Mouse (Mus musculus): Measurements from ENCODE around the gene Hcn4. TPM values are rescaled to one million over a fixed set of nuclear protein-coding genes. Genes with fewer than 3 reads are reported as not detected.

Hcn4 gene
- polyA plus RNA-seq, 1 experiment from 2014 or later: 3.2 TPM

DNA sequence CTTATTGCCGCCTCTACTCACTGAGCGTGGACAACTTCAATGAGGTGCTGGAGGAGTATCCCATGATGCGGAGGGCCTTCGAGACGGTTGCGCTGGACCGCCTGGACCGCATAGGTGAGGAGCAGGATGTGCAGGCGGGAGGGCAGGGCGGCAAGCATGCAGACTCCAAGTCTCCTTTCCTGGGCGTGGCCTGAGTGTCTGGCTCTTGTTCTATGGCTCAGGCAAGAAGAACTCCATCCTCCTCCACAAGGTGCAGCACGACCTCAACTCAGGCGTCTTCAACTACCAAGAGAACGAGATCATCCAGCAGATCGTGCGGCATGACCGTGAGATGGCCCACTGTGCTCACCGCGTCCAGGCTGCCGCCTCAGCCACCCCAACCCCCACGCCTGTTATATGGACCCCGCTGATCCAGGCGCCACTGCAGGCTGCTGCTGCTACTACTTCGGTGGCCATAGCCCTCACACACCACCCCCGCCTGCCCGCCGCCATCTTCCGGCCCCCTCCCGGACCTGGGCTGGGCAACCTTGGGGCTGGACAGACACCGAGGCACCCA, 35.9 kb downstream of the Hcn4 start:
- Histone ChIP-seq H3K4me3 (ENCODE audit: low read depth, low read length) (no peak overlapping the region), H3K4me1 (ENCODE audit: control insufficient read depth, insufficient read depth, low read length) (peaks cover 8% of the 10 kb centered on the region; the same call in 1 of the 2 replicates), H3K27ac (ENCODE audit: low read depth, low read length) (no peak overlapping the region), H3K27me3 (ENCODE audit: control insufficient read depth, insufficient read depth, low read length) (no peaks in the 10 kb centered on the region; the same call in 1 of the 2 replicates), H3K4me2 (peak overlapping the region; percentile 47), H3K36me3 (ENCODE audit: control insufficient read depth, insufficient read depth, low read length) (no peaks in the 10 kb centered on the region), H3K9ac (ENCODE audit: low read depth, low read length) (0 out of 2 replicates have a peak overlapping the region, but pooled peaks have one; percentile 16), H3K9me3 (replicated peaks; ENCODE audit: control insufficient read depth, low read length) (no peaks in the 10 kb centered on the region)
- 33% methylated on average over 30 of the region's 30 CpGs for WGBS (ENCODE audit: insufficient replicate concordance)
- no peak for ATAC-seq (replicated peaks; ENCODE audit: insufficient number of reproducible peaks, low FRiP score, low TSS enrichment)

GRCm38 (mm10) chr9:58863826-58864225, 40.6 kb downstream of the Hcn4 start:
- H3K27ac ChIP-seq (ENCODE audit: low read depth, low read length): no peak overlapping the region
- H3K4me1 ChIP-seq (ENCODE audit: control insufficient read depth, insufficient read depth, low read length): 0 out of 2 replicates have a peak, but pooled peaks cover 5% of the 10 kb centered on the region
- H3K27me3 ChIP-seq (ENCODE audit: control insufficient read depth, insufficient read depth, low read length): no peaks in the 10 kb centered on the region; the same call in 1 of the 2 replicates
- H3K36me3 ChIP-seq (ENCODE audit: control insufficient read depth, insufficient read depth, low read length): no peaks in the 10 kb centered on the region
- no peak for ATAC-seq (replicated peaks; ENCODE audit: insufficient number of reproducible peaks, low FRiP score, low TSS enrichment)
- H3K4me3 ChIP-seq (ENCODE audit: low read depth, low read length): no peak overlapping the region
- 34% methylated on average over 7 of the region's 7 CpGs for WGBS (ENCODE audit: insufficient replicate concordance)
- no peaks in the 10 kb centered on the region for H3K9me3 ChIP-seq (replicated peaks; ENCODE audit: control insufficient read depth, low read length)
- no peak overlapping the region for H3K9ac ChIP-seq (ENCODE audit: low read depth, low read length)
- H3K4me2 ChIP-seq: no peak overlapping the region

GRCm38 (mm10) chr9:58871141-58871540, 47.9 kb downstream of the Hcn4 start:
- WGBS (ENCODE audit: insufficient replicate concordance): 21% methylated on average over 10 of the region's 10 CpGs
- no peak overlapping the region for H3K4me3 ChIP-seq (ENCODE audit: low read depth, low read length)
- H3K36me3 ChIP-seq (ENCODE audit: control insufficient read depth, insufficient read depth, low read length): no peaks in the 10 kb centered on the region; the same call in 1 of the 2 replicates
- peaks cover 7% of the 10 kb centered on the region for H3K4me1 ChIP-seq (ENCODE audit: control insufficient read depth, insufficient read depth, low read length)
- no peaks in the 10 kb centered on the region for H3K27me3 ChIP-seq (ENCODE audit: control insufficient read depth, insufficient read depth, low read length)
- no peak overlapping the region for H3K4me2 ChIP-seq
- H3K9me3 ChIP-seq (replicated peaks; ENCODE audit: control insufficient read depth, low read length): no peaks in the 10 kb centered on the region
- H3K27ac ChIP-seq (ENCODE audit: low read depth, low read length): no peak overlapping the region
- no peak overlapping the region for H3K9ac ChIP-seq (ENCODE audit: low read depth, low read length)
- no peak for ATAC-seq (replicated peaks; ENCODE audit: insufficient number of reproducible peaks, low FRiP score, low TSS enrichment)

DNA sequence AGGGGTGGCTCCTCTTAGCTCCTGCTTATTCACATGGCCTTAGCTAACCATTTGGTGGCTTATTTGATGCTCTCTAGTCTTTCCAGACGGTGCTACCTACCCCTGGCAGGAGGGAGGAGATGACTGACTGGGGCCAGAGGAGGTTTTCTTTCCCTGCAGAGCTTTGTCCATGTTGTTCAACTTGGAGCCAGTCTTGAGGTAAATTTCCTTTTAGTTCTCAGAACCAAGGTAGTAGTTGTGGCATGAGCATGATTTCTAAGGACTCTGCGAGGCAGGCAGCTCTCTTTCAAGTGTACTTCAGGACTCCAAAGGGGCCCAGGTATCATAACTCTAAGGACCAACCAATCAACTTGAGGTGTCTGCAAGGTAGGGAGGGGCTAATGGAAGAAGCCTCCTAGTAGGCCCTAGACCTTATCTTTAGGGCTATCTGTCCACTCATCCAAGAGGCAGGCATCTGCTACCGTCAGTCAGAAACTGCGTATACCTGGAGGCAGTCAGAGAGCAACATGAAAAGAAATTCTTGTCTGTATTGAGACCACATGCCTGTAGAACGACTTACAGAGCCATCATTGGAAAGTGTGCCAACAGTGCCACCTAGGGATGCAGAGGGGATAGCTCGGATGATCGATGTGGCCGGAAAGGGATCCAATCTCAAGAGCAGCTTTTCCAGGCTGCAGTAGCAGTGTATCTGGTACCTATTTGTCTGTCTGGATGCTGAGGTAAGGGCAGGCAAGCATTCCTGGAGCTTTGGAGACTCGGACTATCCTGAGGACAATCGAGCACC, 50.5 kb downstream of the Hcn4 start:
- no peak for ATAC-seq (replicated peaks; ENCODE audit: insufficient number of reproducible peaks, low FRiP score, low TSS enrichment)
- 36% methylated on average over 10 of the region's 10 CpGs for WGBS (ENCODE audit: insufficient replicate concordance)

GRCm38 (mm10) chr9:58874354-58874753, 51.1 kb downstream of the Hcn4 start:
- Histone ChIP-seq H3K4me2 (no peak overlapping the region), H3K9me3 (replicated peaks; ENCODE audit: control insufficient read depth, low read length) (no peaks in the 10 kb centered on the region), H3K9ac (ENCODE audit: low read depth, low read length) (no peak overlapping the region), H3K4me1 (ENCODE audit: control insufficient read depth, insufficient read depth, low read length) (peaks cover 7% of the 10 kb centered on the region), H3K27me3 (ENCODE audit: control insufficient read depth, insufficient read depth, low read length) (no peaks in the 10 kb centered on the region), H3K4me3 (ENCODE audit: low read depth, low read length) (no peak overlapping the region), H3K36me3 (ENCODE audit: control insufficient read depth, insufficient read depth, low read length) (peaks cover 9% of the 10 kb centered on the region), H3K27ac (ENCODE audit: low read depth, low read length) (no peak overlapping the region)
- ATAC-seq (replicated peaks; ENCODE audit: insufficient number of reproducible peaks, low FRiP score, low TSS enrichment): no peak
- 77% methylated on average over 4 of the region's 4 CpGs for WGBS (ENCODE audit: insufficient replicate concordance)

More for the DNA sequence above, 50.5 kb downstream of the Hcn4 start:
- no peak overlapping the region for H3K4me2 ChIP-seq
- no peak overlapping the region for H3K9ac ChIP-seq (ENCODE audit: low read depth, low read length)
- no peaks in the 10 kb centered on the region for H3K27me3 ChIP-seq (ENCODE audit: control insufficient read depth, insufficient read depth, low read length)
- H3K4me3 ChIP-seq (ENCODE audit: low read depth, low read length): no peak overlapping the region
- peaks cover 7% of the 10 kb centered on the region for H3K4me1 ChIP-seq (ENCODE audit: control insufficient read depth, insufficient read depth, low read length)
- no peaks in the 10 kb centered on the region for H3K9me3 ChIP-seq (replicated peaks; ENCODE audit: control insufficient read depth, low read length)
- H3K36me3 ChIP-seq (ENCODE audit: control insufficient read depth, insufficient read depth, low read length): peaks cover 9% of the 10 kb centered on the region
- H3K27ac ChIP-seq (ENCODE audit: low read depth, low read length): no peak overlapping the region

DNA sequence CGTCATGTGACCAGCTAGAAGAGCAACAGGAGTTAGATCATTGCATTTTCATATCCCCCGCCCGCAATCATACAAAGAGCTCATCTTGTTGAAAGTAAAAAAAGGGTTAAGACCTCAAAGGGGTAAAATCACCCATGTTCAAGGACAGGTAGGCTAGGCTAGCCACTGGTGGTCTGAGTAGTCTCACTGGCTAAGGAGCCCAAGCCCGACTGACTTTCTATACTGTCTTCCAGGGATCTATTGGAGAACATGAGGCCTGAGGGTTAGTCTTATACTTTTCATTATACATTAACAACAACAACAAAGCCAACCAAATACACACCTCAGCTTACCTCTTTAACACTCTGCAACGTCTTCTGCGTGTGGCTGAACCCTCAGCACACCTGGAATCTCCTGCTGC, 52.2 kb downstream of the Hcn4 start:
- Histone ChIP-seq H3K27me3 (ENCODE audit: control insufficient read depth, insufficient read depth, low read length) (no peaks in the 10 kb centered on the region), H3K27ac (ENCODE audit: low read depth, low read length) (no peak overlapping the region), H3K4me2 (no peak overlapping the region), H3K9ac (ENCODE audit: low read depth, low read length) (no peak overlapping the region), H3K9me3 (replicated peaks; ENCODE audit: control insufficient read depth, low read length) (no peaks in the 10 kb centered on the region), H3K4me1 (ENCODE audit: control insufficient read depth, insufficient read depth, low read length) (peaks cover 7% of the 10 kb centered on the region), H3K4me3 (ENCODE audit: low read depth, low read length) (no peak overlapping the region), H3K36me3 (ENCODE audit: control insufficient read depth, insufficient read depth, low read length) (peaks cover 13% of the 10 kb centered on the region)
- WGBS (ENCODE audit: insufficient replicate concordance): 84% methylated on average over 6 of the region's 6 CpGs
- ATAC-seq (replicated peaks; ENCODE audit: insufficient number of reproducible peaks, low FRiP score, low TSS enrichment): no peak

GRCm38 (mm10) chr9:58876946-58877625, 53.9 kb downstream of the Hcn4 start:
- Histone ChIP-seq H3K27me3 (ENCODE audit: control insufficient read depth, insufficient read depth, low read length) (no peaks in the 10 kb centered on the region), H3K27ac (ENCODE audit: low read depth, low read length) (no peak overlapping the region), H3K4me2 (no peak overlapping the region), H3K36me3 (ENCODE audit: control insufficient read depth, insufficient read depth, low read length) (peaks cover 15% of the 10 kb centered on the region), H3K9ac (ENCODE audit: low read depth, low read length) (no peak overlapping the region), H3K4me1 (ENCODE audit: control insufficient read depth, insufficient read depth, low read length) (no peaks in the 10 kb centered on the region), H3K4me3 (ENCODE audit: low read depth, low read length) (no peak overlapping the region), H3K9me3 (replicated peaks; ENCODE audit: control insufficient read depth, low read length) (no peaks in the 10 kb centered on the region)
- 84% methylated on average over 6 of the region's 6 CpGs for WGBS (ENCODE audit: insufficient replicate concordance)
- ATAC-seq (replicated peaks; ENCODE audit: insufficient number of reproducible peaks, low FRiP score, low TSS enrichment): no peak

DNA sequence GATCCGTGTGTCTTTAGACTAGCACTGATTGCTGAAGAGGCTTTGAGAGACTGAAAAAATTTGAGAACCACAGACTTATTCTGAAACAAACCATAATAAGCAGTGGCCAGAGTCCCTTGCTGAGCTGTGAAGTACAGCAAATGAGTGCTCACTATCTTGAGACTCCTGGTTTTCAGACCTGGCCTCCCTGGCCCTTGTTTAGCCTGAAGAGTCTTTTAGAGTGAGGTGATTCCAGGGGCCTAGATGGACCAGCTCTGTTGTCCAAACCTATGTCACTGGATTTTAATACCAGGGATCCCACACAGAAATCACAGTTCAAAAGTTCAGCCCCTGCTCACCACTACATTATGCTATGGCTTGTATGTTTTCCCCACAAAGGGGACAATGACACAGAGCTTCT, 56.6 kb downstream of the Hcn4 start:
- Histone ChIP-seq H3K4me3 (ENCODE audit: low read depth, low read length) (no peak overlapping the region), H3K27me3 (ENCODE audit: control insufficient read depth, insufficient read depth, low read length) (no peaks in the 10 kb centered on the region), H3K27ac (ENCODE audit: low read depth, low read length) (no peak overlapping the region), H3K4me1 (ENCODE audit: control insufficient read depth, insufficient read depth, low read length) (no peaks in the 10 kb centered on the region), H3K9me3 (replicated peaks; ENCODE audit: control insufficient read depth, low read length) (no peaks in the 10 kb centered on the region), H3K4me2 (no peak overlapping the region), H3K9ac (ENCODE audit: low read depth, low read length) (no peak overlapping the region), H3K36me3 (ENCODE audit: control insufficient read depth, insufficient read depth, low read length) (peaks cover 20% of the 10 kb centered on the region)
- 81% methylated on average over 1 of the region's 1 CpGs for WGBS (ENCODE audit: insufficient replicate concordance)
- no peak for ATAC-seq (replicated peaks; ENCODE audit: insufficient number of reproducible peaks, low FRiP score, low TSS enrichment)

All from heart, embryonic 11.5 days (tissue).